Mouse (Mus musculus): ENCODE results near the gene Klb.
"Not testable (repeated sequence)": the region's sequence is repeated elsewhere in the genome, so short reads cannot be mapped to it uniquely, and the experiment has no call there.

Gene Klb

DNA sequence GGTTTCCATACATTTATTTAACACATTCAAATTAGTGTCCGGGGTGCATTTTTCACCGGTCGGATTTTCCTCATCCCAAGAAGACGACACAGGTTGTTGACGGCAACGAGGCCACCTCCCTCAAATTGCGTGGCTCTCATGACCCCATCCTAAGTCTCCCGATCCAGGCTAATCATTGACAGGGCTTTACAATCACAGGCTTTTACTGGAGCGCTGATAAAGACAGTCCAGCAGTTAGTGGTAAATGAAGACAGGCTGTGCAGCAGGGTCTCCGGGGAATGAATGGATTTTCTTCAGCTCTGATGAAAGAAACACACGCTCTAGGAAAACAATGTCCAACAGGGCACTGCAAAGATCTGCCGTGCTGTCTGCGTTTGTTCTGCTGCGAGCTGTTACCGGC is at the start of gene Klb:
Gene Klb, plus strand, starts transcription at position 147 of the 400 bp plus-strand sequence.
- DNase-seq, result no peak

- DNase-seq, result not testable (repeated sequence)
These were observed 48.5 kb upstream of the Klb start for GRCm38 (mm10) chr5:65299623-65300022.

DNA sequence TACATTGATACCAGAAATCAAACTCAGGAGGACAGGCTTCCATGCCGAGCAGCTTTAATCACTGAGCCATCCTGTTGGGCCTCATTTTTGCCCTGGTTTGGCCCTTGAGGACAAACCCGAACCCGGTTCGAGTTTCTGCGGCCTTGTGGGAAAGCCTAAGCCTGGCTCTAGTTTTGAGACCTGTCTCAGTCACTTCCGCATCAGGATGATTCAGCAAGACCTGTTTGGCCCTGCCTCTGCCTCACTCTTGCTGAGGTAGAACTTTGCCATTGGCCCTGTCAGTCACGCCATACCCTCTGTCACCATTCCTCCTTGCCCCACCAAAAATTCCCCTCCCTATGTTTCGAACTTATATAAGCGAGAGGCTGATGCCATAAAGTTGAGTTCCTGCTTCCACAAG is 48.0 kb upstream of the Klb start:
- no peak for DNase-seq

GRCm38 (mm10) chr5:65305516-65305915 is 42.6 kb upstream of the Klb start:
- no peak for DNase-seq

- no peak for DNase-seq
These were observed 39.9 kb upstream of the Klb start for GRCm38 (mm10) chr5:65308208-65308607.

DNA sequence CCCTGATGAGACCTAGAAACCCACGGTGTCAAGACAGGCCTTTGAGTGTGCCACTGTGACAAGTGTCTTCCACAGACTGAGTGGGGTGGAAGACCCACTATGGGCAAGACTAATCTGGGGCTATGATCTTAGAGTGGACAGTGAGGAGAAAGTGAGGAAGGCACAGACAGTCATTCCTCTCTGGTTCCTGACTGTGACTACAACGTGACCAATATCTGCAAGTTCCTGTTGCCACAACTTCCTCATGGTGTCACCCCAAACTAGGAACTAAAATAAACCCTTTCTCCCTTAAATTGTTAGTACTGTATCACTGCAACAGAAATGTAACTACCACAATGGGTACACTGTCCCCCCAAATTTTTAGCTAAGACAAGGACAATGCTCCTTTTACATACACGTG is 39.2 kb upstream of the Klb start:
- no peak for DNase-seq

DNA sequence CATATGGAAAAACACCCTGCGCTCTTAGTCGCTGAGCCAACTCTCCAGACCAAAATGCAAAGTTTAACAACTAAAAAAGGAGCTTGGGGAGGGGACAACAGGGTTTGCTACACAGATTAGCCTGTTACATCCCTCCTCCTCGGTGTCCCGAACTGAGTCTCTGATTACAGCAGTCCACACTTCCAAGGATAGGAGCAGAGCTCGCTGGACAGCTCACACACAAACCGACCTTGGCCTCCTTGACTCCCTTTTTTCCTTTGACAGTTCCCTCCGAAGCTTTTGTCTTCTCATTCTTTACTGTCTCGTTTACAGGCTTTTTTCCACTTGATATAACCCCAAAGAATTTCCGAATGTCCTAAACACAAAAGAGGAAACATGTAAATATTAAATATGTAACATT is 28.9 kb upstream of the Klb start:
- no peak for DNase-seq

DNA sequence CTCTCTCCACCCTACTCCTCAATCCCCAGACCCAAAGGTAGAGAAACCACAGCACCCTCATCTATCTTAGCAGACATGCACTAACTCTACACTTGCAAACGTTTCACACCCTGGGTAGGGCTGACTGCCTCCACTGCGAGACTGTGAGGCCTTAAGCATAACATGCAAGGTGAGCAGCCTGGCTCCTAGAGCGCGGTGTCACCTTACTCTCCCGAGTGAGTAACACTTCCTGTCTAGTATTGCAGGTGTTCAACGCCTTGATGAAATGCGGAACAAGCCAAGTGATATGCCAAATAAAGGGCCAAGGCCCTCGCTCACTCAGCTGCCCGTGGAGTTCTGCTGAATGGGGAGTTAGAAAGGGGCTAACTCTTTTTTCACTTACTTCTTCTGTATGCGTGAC is 25.9 kb upstream of the Klb start:
- peak; percentile 45 for DNase-seq

DNA sequence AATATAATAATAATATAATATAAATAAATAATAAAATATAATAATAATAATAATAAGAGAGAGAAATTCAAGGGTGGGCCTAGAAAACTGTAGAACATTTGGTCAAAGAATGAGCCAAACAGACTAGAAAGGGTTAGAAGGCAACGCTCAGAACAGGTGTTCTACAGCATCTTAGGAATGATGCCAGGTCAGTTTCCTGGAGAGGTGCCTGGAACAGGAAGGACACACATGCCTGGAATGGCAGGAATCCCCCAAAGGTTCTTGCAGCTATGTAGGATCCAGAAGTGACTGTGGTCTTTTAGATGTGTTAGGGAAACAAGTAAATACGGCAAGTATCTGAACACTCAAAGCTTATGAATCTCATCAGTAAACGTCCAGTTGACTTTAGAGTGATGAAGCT is 23.8 kb upstream of the Klb start:
- DNase-seq, result no peak

- no peak for DNase-seq
These were observed 23.3 kb upstream of the Klb start for GRCm38 (mm10) chr5:65324758-65325355.

GRCm38 (mm10) chr5:65326212-65326611 is 21.9 kb upstream of the Klb start:
- no peak for DNase-seq

DNA sequence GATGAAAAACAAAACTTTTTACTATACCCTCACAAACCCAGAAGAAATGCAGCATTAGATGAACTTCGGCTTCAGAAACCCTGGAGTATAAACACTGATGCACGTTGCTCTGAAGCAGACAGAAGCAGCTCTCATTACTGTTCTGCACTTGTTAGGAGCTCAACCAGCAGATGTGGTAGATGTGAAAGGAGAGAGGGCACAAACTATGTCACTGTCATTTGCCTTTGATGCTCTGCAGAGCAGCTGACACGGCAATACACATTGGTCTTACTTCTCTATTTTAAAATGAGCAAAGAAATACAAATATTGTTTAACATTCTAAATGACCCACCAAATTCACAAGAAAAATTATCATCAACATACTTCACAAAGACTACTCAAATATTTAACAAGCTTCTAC is 18.1 kb upstream of the Klb start:
- no peak for DNase-seq

DNA sequence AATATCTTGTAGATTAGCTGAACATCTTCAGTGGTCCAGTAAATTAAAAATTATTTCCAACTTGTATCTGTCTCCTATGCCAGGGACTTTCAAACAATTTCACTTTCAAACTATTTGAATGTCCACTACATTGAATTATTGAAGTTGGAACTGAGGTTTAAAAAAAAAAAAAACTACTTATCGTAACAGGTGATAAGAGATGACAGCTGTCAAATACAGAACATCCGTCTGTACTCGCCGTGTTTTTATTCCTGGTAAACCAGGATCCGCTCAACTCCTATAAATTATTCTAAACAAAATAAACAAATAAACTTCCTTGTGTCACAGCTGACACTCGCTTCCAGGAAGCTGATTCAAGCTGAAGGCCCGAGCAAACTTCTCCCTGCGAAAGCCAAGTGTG is 13.3 kb upstream of the Klb start:
- DNase-seq, result no peak

DNA sequence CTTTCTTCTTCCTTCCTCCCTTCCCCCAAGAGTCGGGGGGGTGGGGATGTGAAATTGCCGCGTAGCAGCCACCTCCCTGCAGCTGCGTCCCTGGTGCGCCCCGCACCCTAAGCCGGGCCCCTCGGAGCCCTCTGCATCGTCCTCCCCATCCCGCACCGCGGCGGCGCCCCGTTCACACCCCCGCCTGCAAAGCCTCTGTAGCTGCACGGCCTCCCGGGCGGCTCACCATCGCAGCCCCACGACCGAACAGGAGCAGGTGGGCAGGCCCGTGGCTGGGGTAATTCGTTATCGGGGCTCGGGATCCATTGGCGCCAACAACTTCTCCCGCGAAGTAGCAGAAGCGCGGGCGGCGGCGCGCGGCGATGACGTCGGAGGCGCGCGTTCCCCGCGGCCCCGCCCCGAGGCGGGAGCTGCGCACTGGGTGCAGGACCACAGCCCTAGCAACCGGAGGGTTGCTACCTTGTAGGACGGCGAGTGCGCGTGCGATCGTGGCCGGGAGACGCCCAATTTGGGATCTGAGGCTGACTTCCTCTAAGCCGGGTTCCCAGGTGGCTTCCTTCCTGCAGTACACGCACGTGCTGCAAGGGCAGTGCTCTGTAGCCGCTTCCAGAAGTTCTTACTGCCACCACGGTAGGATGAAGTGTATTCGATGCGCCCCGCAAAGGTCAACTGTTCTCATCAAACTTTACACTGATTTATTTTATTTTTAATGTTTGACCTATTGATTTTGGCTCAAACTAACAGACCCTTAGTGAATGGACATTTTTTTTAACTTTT is 12.6 kb upstream of the Klb start, which contains the start of gene Rfc1:
Gene Rfc1, minus strand, starts transcription at position 373 of the 777 bp plus-strand sequence.
- DNase-seq, result peak; percentile 90

DNA sequence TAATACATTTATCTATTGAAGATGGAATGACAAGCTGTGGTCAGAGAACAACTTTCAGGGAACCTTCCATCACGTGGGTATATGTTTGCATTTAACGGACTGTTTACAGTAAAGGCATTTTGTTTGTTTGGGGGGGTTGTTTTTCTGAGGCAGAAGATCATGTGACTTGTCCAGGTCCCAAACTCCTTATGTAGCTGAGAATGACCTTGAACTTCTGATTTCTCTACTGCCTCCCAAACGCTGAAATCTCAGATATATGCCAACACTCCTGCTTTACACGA is 12.1 kb upstream of the Klb start:
- no peak for DNase-seq

DNA sequence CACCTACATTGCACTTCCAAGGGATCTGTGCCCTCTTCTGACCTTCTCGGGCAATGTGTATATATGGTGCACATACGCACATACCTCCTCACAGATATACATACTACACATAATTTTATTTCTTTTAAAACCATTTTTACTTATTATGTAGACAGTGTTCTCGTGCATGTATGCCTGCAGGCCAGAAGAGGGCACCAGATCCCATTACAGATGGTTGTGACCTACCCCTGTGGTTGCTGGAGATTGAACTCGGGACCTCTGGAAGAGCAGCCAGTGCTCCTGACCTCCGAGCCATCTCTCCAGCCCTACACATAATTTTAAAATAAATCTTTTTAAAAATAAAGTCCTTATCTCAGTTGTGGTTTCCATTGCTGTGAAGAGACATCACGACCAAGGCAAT is 9.7 kb upstream of the Klb start:
- DNase-seq, result peak; percentile 36

DNA sequence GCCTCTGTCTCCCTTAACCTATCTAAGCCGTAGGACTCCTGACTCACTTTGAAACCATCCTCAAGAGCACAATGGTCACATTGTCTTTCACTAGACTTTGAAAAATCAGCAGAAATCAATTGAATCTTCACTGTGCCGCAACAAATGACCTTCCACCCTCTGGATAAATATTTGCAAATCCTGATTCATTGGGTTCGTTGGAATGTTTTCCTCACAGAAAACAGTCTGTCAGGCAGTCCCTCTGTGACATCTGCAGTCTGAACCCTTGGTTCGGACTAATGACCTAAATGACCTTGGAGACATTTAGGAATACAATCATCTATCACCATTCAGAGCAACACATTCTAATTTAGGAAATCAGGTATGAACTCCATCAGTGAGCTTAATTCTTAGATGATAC is 7.9 kb upstream of the Klb start:
- DNase-seq, result no peak

DNA sequence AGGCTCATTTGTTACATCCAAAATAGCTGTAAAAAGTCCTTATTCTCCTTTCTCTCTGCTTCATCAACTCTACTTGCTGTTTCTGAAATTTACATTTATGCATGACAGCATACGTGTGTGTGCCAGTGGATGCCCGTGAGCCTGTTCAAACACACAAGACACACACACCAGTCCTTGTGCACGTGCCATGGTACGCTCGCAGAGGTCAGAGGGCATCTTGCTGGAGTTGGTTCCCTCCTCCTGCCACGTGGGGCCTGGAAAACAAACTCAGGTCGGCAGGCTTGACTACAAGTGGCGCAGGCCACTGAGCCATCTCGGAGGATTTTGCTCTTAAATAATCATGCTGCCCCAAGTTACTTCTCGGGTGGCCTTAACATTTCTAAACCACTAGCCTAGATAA is 2.4 kb downstream of the Klb start:
- DNase-seq, result no peak

GRCm38 (mm10) chr5:65354097-65354496 is 6.0 kb downstream of the Klb start:
- DNase-seq, result no peak

- DNase-seq, result peak; percentile 38
These were observed 6.9 kb downstream of the Klb start for GRCm38 (mm10) chr5:65354985-65355384.

- no peak for DNase-seq
These were observed 8.7 kb downstream of the Klb start for GRCm38 (mm10) chr5:65356851-65357250.

DNA sequence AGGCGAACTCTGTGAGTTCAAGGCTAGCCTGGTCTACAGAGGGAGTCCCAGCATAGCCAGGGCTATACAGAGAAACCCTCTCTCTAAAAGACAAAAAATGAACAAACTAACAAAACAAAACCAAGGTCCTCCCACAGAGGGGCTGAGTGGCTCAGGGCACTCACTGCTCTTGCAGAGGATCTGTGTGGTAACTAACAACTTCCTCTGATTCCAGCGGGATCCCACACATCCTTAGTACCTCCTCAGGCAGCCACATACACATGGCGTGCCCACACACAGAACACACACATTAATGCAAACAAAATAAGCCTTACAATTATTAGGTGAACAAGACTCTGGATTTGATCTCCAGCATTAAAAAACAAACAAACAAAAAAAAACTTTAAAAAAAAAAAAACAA is 9.7 kb downstream of the Klb start:
- DNase-seq, result no peak

GRCm38 (mm10) chr5:65367837-65368236 is 19.7 kb downstream of the Klb start:
- no peak for DNase-seq

DNA sequence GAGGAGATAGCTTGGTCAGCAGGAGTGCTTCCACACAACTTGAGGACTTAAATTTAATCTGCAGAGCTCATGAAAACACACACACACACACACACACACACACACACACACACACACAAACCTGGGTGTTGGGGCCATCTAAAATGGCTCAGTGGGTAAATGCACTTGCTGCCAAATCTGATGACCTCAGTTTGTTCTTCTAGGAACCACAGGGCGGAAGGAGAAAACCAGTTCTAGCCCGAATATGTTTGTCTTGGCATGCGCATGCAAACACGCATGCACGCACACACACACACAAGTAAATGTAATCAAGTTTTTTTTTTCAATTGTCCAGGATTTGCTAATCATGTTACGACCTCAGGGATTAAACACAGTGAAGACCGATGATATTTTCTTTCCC is 23.4 kb downstream of the Klb start:
- DNase-seq, result no peak

DNA sequence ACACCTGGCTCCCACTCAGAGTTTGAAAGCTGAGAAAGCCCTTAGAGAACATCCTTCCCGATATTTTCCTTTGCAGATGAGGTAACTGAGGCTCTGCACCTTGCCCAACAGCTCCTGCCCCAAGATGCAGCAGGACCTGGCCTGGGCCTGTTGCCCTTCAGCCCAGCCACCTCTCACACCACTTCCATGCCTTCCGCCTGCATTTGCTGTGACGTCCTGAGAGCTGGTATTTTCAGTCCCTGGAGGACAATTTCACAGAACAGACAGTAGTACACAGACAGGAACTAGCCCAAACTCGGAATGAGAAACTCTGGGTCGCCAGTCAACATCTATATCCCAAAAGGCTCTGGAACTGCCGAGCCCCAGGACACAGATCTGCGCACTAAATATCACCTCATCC is 26.6 kb downstream of the Klb start:
- DNase-seq, result no peak
